Mouse (Mus musculus): Measurements from ENCODE around the gene Pef1.

Gene Pef1

DNA sequence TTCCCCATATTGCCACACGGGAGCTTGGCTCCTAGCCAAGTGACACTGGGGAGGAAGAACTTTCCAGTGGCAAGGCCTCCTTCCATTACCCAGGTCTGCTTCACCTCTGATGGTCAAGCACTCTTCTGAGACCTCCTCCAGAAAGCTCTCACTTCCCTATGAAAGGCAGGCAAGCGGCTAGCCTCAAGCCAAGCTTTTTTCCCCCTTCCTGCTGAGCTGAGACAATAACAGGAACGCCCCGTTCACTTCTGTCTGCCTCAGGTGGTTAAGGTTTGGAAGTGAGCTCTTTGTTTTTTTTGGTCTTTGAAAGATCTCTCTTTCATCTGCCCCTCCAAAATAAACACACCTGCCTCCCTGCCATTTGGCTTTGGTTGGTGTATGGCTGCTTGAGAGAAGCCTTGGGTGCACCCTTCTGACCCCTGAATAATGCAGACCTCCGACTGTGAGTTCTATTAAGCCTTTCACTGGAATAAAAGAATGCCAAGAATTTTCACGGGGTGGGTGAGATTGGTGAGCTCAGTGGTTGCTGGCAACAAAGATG, at the start of gene Pef1:
Pef1 (plus strand) TSS at position 448 of the 541 bp plus-strand sequence.
- in situ Hi-C loops (cut with MboI; ENCODE audit: low sequenced_read_pairs) = no loop called here

DNA sequence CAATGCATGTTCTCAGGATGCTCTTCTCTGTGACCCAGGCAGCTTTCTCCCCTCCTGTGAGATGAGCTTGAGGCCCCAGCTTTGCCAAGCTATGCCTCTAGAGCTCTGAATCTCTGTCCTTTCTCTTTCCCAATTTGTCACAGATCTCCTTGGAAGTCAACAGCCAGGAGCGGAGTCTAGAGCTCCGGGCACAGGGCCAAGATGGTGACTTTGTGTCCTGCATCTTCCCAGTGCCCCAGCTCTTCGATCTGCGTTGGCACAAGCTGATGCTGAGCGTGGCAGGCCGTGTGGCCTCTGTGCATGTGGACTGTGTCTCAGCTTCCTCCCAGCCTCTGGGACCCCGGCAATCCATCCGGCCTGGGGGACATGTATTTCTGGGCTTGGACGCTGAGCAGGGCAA, 49.2 kb upstream of the Pef1 start:
- in situ Hi-C loops (cut with MboI; ENCODE audit: low sequenced_read_pairs) = no loop called here

DNA sequence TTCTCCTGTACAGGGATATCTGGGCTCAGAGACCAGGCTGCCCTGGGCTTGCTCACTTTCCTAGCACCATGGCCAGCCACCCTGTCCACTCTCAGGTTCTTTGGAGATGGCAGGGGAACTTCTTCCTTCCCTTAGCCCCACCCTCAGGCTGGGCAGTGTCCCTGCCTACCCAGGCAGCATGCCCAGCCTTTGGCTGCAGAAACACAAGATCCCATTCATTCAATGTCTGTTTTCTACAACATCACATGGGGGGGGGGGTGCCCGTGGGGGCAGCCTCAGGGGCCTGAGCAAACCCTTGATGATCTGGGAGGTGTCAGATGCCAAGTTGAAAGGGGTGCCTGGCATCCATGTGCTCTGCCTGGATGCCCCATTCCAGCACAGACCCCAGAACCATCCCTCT, 47.6 kb upstream of the Pef1 start:
- in situ Hi-C loops (cut with MboI; ENCODE audit: low sequenced_read_pairs) = no loop called here

DNA sequence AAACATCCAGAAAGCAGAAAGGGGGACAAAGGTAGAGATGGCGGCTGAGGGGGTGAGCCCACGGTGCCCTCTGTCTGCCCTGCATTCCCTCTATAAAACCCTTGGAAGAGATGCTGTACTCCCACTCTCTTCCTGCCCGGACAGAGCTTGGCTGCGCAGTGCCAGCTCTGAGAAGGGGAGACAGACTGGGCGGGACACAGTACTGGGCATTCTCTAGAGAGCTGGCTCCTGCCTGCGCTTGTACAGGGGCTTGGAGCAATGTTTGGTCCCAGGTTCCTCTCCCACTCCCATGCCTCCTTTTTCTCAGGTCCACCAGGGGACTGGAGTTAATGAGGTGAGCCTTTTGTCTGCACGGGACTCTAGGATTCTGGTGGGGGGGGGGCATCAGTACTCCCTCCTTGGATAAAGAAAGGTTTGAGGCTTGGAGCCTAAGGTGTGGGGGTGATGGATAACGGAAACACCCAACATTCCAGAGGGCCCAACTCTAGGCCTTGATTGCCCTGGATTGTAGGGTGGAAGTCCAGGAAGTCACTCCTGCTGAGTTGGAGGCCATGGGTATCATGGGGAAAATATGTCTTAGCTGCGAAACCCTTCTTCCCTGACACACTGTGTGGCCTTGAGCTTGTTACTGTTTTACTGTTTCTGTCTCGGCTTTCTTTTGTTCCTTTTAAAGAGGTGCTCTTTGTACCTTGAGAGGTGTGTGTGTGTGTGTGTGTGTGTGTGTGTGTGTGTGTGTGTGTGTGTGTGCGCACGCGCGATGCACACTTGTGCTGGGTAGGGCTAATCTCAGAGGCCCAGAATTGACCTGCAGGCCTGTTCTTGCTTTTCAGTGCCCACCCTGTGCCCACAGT, 47.0 kb upstream of the Pef1 start:
- in situ Hi-C loops (cut with MboI; ENCODE audit: low sequenced_read_pairs) = no loop called here

DNA sequence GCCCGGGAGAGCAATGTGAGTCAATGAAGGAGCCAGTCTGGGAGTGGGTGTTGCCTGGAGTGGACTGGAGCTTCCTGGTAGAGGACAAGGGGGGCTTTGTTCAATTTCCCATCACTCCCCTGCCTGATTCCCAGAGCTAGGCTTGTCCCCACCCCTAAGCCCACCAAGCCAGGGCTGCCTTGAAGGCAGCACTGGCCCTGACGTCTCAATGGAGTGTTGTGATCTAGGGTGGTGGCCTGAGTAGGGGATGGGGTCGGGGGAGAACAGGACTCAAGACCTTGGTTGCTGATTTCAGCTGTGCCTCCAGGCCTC, 46.4 kb upstream of the Pef1 start:
- in situ Hi-C loops (cut with MboI; ENCODE audit: low sequenced_read_pairs) = no loop called here

DNA sequence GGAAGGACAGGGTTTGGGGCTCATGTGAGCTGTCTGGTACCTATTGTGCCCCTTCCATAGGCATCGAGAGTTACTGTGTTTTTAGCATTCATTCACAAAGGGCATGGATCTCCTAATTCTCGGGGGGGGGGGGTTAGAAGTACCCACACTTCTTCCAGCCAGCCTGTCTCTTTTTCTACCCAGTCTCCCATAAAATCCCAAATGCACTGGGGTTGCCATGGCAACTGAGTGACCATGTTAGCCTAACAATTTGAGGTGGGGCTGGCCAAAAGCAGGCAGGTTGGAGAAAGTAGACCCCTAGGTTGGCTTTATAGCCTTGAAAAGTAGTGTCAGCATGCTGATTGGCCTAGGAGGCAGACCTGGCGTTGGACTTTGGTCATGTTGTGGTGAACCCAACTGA, 45.9 kb upstream of the Pef1 start:
- in situ Hi-C loops (cut with MboI; ENCODE audit: low sequenced_read_pairs) = no loop called here

DNA sequence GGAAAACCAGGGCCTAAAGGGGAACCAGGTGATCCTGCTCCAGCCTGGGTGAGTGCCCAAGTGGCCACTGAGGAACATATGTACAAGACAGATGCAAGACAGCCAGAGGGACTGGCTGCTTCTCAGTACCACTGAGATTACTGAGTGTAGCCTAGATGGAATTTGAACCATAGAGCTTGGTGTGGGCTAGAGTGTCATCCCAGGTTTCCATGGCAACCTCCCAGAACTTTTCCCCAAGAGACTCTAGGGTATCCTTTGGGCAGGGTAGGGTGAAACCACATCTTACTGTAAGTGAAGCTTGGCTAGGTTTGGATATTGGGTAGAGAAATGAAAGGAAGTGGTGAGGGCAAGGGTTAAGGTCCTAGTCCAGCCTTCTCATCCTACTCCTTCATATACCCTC, 41.4 kb upstream of the Pef1 start:
- in situ Hi-C loops (cut with MboI; ENCODE audit: low sequenced_read_pairs) = no loop called here

DNA sequence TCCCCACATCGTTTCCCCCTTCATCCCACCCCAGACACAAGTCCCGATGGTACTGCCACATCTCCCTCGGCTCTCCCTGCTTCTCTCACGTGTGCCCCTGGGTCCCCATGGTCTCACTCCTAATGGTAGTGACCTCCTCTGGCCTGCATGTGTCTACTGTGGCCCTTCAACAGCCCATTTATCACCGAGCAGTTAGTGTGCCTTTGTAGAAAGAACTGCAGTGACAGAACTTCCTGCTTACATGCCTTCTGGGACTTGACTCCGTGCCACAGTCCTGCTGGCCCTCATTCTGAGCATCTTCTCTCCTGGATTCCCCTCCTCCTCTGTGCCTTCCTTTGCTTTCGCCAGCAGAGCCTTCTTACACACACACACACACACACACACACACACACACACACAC, 39.2 kb upstream of the Pef1 start:
- in situ Hi-C loops (cut with MboI; ENCODE audit: low sequenced_read_pairs) = no loop called here

DNA sequence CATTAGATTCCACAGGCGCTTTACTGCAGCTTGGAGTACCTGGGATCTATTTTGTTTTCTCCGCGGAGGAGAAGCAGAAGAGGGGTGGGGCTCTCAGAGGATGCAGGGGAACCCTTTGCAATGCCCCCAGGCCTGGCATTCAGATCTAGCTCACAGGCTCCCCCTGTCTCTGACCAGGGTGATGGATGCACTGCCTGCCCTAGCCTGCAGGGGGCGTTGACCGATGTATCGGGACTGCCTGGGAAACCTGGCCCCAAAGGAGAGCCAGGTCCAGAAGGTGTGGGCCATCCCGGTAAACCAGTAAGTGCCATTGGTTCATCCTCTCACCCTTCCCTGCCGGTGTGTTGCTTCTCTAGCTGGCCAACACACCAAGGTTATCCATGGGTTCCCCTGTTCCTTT, 35.5 kb upstream of the Pef1 start:
- in situ Hi-C loops (cut with MboI; ENCODE audit: low sequenced_read_pairs) = no loop called here

DNA sequence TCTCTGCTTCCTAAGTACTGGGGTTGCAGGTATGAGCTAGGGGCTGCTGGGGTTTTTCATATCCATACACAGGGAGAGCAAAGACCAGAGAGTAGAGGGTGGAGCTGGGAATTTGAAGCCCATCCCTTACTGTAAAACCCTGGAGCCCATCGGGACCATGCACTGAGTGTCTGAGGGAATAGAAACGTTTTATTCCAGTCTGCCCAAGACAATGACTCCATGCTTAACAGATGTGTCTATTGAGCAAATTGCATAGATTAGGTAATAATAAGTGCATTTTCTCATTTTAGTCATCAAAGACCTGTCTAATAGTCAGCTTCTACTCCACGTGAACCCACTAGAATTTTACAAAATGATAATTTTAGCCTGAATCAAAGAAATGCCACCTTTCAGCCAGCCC, 31.8 kb upstream of the Pef1 start:
- in situ Hi-C loops (cut with MboI; ENCODE audit: low sequenced_read_pairs) = no loop called here

DNA sequence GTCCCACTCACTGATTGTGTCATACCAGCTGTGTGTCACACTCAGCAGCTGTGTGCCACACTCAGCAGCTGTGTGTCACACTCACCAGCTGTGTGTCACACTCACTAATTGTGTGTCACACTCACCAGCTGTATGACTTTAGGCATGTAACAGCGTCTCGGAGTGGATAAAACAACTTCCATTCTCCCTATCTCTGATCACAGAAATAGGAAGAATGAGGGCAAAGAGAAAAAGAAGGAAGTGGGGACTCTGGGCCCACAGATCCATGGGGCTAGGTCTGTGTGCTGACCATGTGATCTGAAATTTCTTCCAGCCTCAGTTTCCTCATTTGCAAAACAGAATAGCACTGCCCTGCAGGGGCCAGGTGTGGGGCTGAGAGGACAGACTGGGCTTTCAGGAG, 30.6 kb upstream of the Pef1 start:
- in situ Hi-C loops (cut with MboI; ENCODE audit: low sequenced_read_pairs) = no loop called here

DNA sequence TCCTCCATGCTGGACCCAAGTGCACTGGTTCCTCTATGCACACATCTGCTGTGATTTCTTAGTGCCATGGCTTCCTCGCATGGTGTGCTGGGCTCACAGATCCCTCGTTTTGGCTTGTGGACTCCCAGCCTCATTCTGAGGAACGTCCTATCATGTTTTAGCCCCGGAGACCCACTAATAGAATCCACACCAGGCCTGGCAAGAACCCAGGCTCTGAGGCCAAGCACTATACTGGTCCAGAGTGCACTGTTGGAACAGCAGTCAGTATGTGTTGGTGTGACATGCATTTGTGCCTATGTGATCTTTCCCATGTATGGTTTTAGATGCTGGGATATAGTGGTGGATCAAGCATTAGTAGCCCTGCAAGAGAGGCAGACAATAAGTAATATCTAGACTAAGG, 29.0 kb upstream of the Pef1 start:
- in situ Hi-C loops (cut with MboI; ENCODE audit: low sequenced_read_pairs) = no loop called here

DNA sequence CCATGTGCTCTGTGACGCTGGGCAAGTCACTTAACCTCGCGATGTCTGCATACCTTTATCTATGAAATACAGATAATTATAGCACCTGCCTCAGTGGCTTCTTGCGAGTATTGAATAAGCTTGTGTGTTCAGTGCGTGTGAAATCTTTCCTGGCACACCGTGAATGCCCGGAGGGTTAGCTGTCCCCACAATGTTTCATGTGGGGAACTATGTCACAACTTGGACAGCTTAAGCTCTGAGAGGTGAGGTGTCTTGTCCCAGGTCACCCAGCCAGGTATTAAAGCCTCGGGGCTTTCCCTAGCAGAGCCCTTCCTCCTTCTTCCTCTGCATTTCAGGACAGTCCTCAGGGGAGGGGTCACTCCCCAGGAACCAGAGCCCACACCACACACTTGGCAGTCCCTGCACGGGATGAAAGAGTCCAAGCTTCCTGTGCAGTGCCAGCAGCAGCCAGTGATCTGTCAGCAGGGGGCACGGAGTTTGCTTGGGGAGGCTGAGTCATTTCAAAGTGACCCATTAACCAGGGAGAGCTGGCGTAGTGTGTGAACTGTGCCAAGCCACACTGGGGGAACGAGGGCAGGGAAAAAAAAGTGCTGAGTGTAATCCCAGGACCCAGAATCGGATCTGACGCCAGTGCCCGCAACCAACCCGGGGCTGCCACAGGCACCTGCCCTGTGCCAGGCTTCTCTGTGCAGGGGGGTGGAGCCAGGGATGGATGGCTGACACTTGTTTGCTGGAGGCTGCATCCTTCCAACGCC, 27.4 kb upstream of the Pef1 start:
- in situ Hi-C loops (cut with MboI; ENCODE audit: low sequenced_read_pairs) = loop anchor here (25.0 kb wide), 1 partner anchor 363 kb away; no protein-coding TSS in a partner anchor

DNA sequence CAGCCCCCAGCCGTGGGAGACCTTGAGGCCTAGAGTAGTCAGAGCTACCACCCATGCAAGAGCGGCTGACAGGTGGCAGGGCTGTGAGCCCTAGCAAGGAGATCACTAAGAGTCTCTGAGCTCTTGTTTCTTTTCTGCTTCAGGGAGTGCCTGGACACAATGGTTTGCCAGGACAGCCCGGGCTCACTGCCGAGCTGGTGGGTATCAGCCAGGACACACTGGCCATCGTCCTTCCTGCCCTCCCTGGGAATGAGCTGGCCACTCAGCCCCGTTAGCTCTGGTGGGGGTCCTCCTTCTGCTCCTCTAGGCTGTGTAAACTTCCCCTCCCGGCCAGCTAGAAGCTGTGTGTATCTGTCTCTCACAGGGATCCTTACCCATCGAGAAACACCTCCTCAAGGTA, 25.5 kb upstream of the Pef1 start:
- in situ Hi-C loops (cut with MboI; ENCODE audit: low sequenced_read_pairs) = loop anchor here (25.0 kb wide), 1 partner anchor 365 kb away; no protein-coding TSS in a partner anchor

DNA sequence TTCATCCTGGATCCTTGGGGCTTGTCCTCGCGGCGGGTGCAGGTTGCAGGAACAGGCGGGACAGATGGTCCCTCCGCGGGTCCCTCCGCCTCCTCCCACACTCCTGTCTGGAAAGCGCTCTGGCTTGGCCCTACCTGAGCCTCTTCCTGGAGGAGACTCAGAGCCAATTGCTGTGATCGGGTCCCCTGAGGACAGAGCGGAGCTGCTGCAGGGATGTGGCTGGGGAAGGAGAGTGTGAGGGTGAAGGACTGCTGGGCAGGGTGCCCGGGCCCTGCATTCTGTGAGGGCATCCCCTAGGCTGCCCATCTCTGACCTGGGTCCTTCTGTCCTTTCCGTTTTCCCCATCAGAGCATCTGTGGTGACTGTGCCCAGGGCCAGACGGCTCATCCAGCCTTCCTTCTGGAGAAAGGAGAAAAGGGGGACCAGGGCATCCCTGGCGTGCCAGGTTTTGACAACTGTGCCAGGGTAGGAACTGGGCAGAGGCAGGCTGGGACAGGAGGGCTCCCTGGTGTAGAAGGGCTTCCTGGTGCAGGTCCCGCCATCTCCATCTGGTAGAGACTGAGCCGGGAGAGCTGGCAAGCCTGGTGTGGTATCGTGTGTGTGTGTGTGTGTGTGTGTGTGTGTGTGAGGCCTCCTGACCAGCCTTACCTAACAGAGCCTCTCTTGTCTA, 23.4 kb upstream of the Pef1 start:
- in situ Hi-C loops (cut with MboI; ENCODE audit: low sequenced_read_pairs) = loop anchor here (25.0 kb wide), 1 partner anchor 367 kb away; no protein-coding TSS in a partner anchor

DNA sequence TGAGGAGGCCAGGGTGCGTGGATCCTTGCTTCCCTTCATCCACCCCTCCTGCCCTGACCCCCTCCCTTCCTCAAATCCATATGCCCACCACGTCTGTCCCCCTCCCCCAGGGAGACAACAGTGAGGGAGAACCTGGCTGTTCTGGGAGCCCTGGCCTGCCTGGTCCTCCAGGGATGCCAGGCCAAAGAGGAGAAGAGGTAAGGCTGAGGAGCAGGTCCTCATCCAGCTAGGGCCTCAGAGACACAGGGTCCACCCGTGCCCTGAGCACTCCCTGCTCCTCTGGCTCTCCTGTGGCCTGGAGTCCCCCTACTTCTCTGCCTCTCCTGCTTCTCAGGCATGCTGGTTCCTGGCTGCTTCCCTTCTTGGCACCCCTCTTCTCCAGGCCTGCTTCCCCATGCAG, 22.8 kb upstream of the Pef1 start:
- in situ Hi-C loops (cut with MboI; ENCODE audit: low sequenced_read_pairs) = loop anchor here (25.0 kb wide), 1 partner anchor 367 kb away; no protein-coding TSS in a partner anchor

DNA sequence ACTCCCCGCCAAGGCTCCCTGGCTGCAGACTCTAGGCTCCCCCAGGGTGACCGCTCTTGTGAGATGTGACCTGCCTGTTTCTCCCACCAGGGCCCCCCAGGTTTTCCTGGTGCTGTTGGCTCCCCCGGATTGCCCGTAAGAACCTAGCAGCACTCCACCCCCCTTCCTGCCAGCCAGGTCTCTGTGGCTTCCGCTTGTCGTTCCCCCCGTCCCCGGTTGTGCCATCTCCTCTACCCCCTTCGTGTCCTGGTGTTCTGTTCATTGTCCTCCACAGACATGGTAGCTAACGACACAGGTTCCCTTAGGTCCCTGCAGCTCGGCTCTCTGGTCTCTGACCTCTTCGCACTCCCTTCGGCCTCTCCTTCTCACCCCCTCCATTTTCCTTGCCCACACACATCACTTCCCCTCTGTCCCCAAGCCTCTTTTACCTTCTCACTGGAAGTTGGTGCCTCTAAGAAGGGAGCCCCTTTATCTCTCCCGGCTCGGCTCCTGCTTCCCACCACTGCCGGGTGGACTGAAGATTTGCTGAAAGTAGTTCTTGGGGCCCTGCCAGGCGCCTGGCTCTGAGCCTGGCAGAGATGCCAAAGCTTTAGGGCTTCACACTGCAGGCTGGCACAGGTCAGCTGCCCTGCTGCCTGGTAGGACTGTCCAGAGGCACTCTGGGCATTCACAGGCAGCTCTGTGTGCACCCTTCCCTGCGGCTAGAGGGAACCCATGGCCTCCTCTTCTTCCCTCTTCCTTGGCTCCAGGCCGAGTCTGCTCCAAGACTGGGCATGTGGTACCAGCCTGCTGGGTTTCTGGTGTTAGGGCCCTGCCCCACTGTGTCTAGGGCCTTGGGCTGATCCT, 20.8 kb upstream of the Pef1 start:
- in situ Hi-C loops (cut with MboI; ENCODE audit: low sequenced_read_pairs) = loop anchor here (25.0 kb wide), 1 partner anchor 369 kb away; no protein-coding TSS in a partner anchor

DNA sequence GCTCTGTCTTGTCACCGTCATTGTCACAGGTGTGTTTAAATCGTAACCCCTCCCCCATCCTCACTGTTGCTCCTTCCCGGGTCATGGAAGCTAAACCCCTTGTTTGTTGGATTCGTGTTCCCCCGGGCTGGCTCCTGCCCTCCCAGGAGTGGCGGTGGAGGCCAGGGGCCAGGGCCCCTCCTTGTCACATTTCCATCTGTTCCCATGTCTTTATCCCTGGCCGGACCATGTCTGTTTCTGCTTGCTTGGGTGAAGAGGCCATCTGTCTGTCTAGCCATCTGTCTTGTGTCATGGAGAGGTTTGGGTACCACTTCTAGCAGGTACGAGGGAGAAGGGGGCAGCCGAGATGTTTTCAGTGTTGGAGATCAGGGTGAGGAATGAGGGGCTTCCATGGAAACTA, 20.1 kb upstream of the Pef1 start:
- in situ Hi-C loops (cut with MboI; ENCODE audit: low sequenced_read_pairs) = loop anchor here (25.0 kb wide), 1 partner anchor 370 kb away; no protein-coding TSS in a partner anchor

DNA sequence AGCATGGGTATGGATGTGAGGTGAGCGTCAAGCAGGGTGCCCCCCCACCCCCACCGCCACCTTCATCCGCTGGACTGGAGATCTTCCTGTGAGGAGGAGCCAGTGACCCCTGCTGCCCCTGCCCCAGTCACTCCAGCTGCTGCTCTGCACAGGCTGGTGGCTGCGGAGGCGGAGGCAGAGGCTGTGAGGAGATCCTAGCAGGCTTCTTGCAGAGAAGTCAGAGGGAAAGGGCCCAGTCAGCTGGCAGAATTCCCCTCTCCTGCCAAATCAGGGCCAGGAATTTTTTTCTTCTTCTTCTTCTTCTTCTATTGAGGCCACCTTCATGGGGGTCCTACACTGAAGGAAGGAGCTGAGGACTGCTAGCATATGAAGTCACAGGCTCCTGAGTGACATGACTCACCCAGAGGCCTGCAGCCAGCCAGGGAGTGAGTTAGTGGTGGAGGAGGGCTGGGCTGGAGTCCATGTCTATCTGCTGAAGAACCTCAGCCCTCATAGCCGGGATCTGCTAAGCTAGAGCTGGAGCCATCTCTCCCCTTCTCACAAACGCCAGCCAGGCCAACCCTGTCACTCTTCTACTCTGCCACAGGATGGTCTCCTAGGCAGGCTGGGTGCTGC, 17.9 kb upstream of the Pef1 start:
- in situ Hi-C loops (cut with MboI; ENCODE audit: low sequenced_read_pairs) = loop anchor here (25.0 kb wide), 1 partner anchor 372 kb away; no protein-coding TSS in a partner anchor

Data from CH12F3 (cell line).